In the genomic region with DNA sequence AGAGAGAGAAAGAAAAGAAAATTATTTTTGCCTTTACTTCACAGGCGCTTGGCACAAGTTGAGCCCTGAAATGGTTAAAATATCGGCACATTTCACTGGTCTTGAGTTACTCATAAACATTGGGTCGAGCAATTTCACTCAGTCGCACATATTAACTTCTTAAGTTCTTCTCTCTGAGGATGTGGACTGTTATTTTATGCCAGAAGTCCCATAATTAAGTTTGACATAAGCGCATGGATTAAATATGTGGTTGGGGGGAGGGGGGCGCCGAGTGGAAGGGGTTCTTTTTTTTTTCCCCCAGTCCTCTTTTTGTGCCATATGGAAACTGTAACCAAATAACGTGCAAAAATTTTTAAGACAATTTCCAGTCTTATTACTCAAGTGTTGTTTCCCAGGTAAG, we compare ENCODE assay signal across 21 mouse cellular contexts.
DNase-seq lines count a peak whose midpoint lies in the region; ATAC-seq lines count a peak whose summit lies in the region.
"Had no signal": no experiment of that assay in that cellular context is flagged by ENCODE, and none has a peak within 500 bp of the region (broad histone marks: within the 10 kb centered on the region; RNA-seq: fewer than 3 reads in every experiment).

No protein-coding gene starts in this region.

- peaks cover 32% of the 10 kb centered on the region for H3K4me1 ChIP-seq in limb, embryonic 12.5 days (replicated peaks)
- H3K4me1 ChIP-seq in limb, embryonic 10.5 days, result peaks cover 26% of the 10 kb centered on the region
- H3K4me1 ChIP-seq in embryonic facial prominence, embryonic 15.5 days, result peaks cover 28% of the 10 kb centered on the region
- H3K4me1 ChIP-seq in limb, embryonic 15.5 days, result peaks cover 24% of the 10 kb centered on the region

- WGBS in limb, embryonic 12.5 days, result 30% methylated on average over 8 of the region's 8 CpGs
- 78% methylated on average over 8 of the region's 8 CpGs for WGBS in limb, embryonic 10.5 days
- 26% methylated on average over 8 of the region's 8 CpGs for WGBS in embryonic facial prominence, embryonic 15.5 days
- WGBS in limb, embryonic 15.5 days, result 19% methylated on average over 8 of the region's 8 CpGs

- H3K27me3 ChIP-seq in limb, embryonic 12.5 days, result no peaks in the 10 kb centered on the region
- H3K27me3 ChIP-seq in limb, embryonic 10.5 days (ENCODE audit: low read depth, poor library complexity, severe bottlenecking), result no peaks in the 10 kb centered on the region
- no peaks in the 10 kb centered on the region for H3K27me3 ChIP-seq in embryonic facial prominence, embryonic 15.5 days
- H3K27me3 ChIP-seq in limb, embryonic 15.5 days, result no peaks in the 10 kb centered on the region
- H3K27me3 ChIP-seq: forebrain, embryonic 12.5 days; heart, embryonic 12.5 days had no signal

- no peaks in the 10 kb centered on the region for H3K36me3 ChIP-seq in limb, embryonic 12.5 days
- no peaks in the 10 kb centered on the region for H3K36me3 ChIP-seq in limb, embryonic 10.5 days
- H3K36me3 ChIP-seq in embryonic facial prominence, embryonic 15.5 days, result no peaks in the 10 kb centered on the region
- H3K36me3 ChIP-seq in limb, embryonic 15.5 days, result no peaks in the 10 kb centered on the region
- H3K36me3 ChIP-seq: forebrain, embryonic 12.5 days; G1E; heart, embryonic 12.5 days; hindbrain, embryonic 10.5 days had no signal

- no peak overlapping the region for H3K9ac ChIP-seq in limb, embryonic 12.5 days (replicated peaks)
- H3K9ac ChIP-seq in embryonic facial prominence, embryonic 15.5 days, result no peak overlapping the region
- H3K9ac ChIP-seq in limb, embryonic 15.5 days, result no peak overlapping the region
- H3K9ac ChIP-seq: forebrain, embryonic 12.5 days; heart, embryonic 12.5 days; hindbrain, embryonic 14.5 days had no signal

- peak overlapping the region; percentile 70; the same call in 1 of the 2 replicates for H3K27ac ChIP-seq in limb, embryonic 12.5 days
- H3K27ac ChIP-seq in limb, embryonic 10.5 days, result no peak overlapping the region
- no peak overlapping the region for H3K27ac ChIP-seq in embryonic facial prominence, embryonic 15.5 days (replicated peaks)
- 0 out of 2 replicates have a peak overlapping the region, but pooled peaks have one; percentile 29 for H3K27ac ChIP-seq in limb, embryonic 15.5 days
- H3K27ac ChIP-seq: forebrain, embryonic 12.5 days; hindbrain, embryonic 10.5 days; hindbrain, embryonic 14.5 days had no signal

- peak overlapping the region; percentile 19 for H3K4me2 ChIP-seq in limb, embryonic 12.5 days
- peak overlapping the region; percentile 4; the same call in 1 of the 2 replicates for H3K4me2 ChIP-seq in embryonic facial prominence, embryonic 15.5 days (replicated peaks)
- H3K4me2 ChIP-seq in limb, embryonic 15.5 days, result no peak overlapping the region; the same call in 1 of the 2 replicates
- H3K4me2 ChIP-seq: forebrain, embryonic 12.5 days; hindbrain, embryonic 14.5 days had no signal

- no peak for ATAC-seq in limb, embryonic 12.5 days (ENCODE audit: insufficient number of reproducible peaks, insufficient read depth, low FRiP score, low TSS enrichment, low read depth)
- no peak for ATAC-seq in embryonic facial prominence, embryonic 15.5 days (ENCODE audit: insufficient number of reproducible peaks, low FRiP score, low TSS enrichment, low read depth)
- no peak for ATAC-seq in limb, embryonic 15.5 days (ENCODE audit: insufficient number of reproducible peaks, low FRiP score, low TSS enrichment, low read depth)
- ATAC-seq: CD4-positive, CD25-positive, alpha-beta regulatory T cell, adult 4 months; forebrain, embryonic 16.5 days had no signal

- no peak overlapping the region for H3K4me3 ChIP-seq in limb, embryonic 12.5 days (replicated peaks)
- no peak overlapping the region for H3K4me3 ChIP-seq in limb, embryonic 10.5 days
- H3K4me3 ChIP-seq in embryonic facial prominence, embryonic 15.5 days (replicated peaks), result no peak overlapping the region
- no peak overlapping the region for H3K4me3 ChIP-seq in limb, embryonic 15.5 days
- H3K4me3 ChIP-seq: forebrain, embryonic 12.5 days; heart, embryonic 12.5 days; hindbrain, embryonic 10.5 days had no signal

- peaks cover 5% of the 10 kb centered on the region for H3K9me3 ChIP-seq in limb, embryonic 12.5 days
- no peaks in the 10 kb centered on the region for H3K9me3 ChIP-seq in limb, embryonic 10.5 days (replicated peaks)
- no peaks in the 10 kb centered on the region for H3K9me3 ChIP-seq in embryonic facial prominence, embryonic 15.5 days (replicated peaks)
- H3K9me3 ChIP-seq in limb, embryonic 15.5 days, result no peaks in the 10 kb centered on the region
- H3K9me3 ChIP-seq: forebrain, embryonic 12.5 days; hindbrain, embryonic 10.5 days had no signal

- DNase-seq in limb, embryonic 10.5 days (ENCODE audit: low spot score), result no peak
- peak; percentile 21 for DNase-seq in retina, embryonic 14.5 days (ENCODE audit: low spot score)
- DNase-seq in retina, postnatal 1 day, result no peak
- no peak for DNase-seq in ovary, postnatal 36 days (ENCODE audit: low spot score)
- DNase-seq in kidney, postnatal 10 days, result no peak
- DNase-seq: B cell, adult 2 months; cerebellum, adult 11-12 months; cerebellum, adult 9-11 months; embryo, embryonic 11 days; gastrocnemius, adult 2 months; gastrocnemius, postnatal 25 days had no signal

Comparison
In these comparisons a context has a peak if more than half of its experiments do, and no peak if none do; other contexts are left out.
1. H3K27ac ChIP-seq: peak in limb, embryonic 12.5 days (single experiment) and limb, embryonic 15.5 days (single experiment); none in limb, embryonic 10.5 days (single experiment) and embryonic facial prominence, embryonic 15.5 days (single experiment).